Mouse (Mus musculus) cerebellum, adult 11-12 months (tissue): ENCODE results near the gene Rps18.

Source experiments
- DNase-seq: peaks from one replicate; pipeline ENCODE4 v3.0.0; 2022

The Rps18 gene

GRCm38 (mm10) chr17:33902491-33902890, 53.3 kb downstream of the Rps18 start:
- no peak for DNase-seq

GRCm38 (mm10) chr17:33902079-33902478, 53.7 kb downstream of the Rps18 start:
- no peak for DNase-seq
